Mouse (Mus musculus) ES-E14 (cell line): ENCODE measurements at regions not wholly inside any gene's neighbourhood (a gene's known extent, or its start where the extent isn't known, plus 50 kb on each side); places are given as distances from the start of the nearest gene placed in this dataset.
"Not testable (repeated sequence)": the region's sequence is repeated elsewhere in the genome, so short reads cannot be mapped to it uniquely, and the experiment has no call there.

Experiments used
- DNase-seq: peaks from one replicate; pipeline ENCODE4 v3.0.0-alpha.2; 2013; ENCODE audit warnings: low read depth, low spot score
- H3K27ac ChIP-seq: 2 replicates; pipeline ENCODE4 v1.5.1; 2012; ENCODE audit warnings: low read depth, mild to moderate bottlenecking, low read length, moderate library complexity, mixed read lengths; ENCODE audit not compliant: poor library complexity, insufficient read depth, severe bottlenecking
- H3K36me3 ChIP-seq: 2 replicates; pipeline ENCODE4 v1.6.1; 2012; ENCODE audit warnings: mild to moderate bottlenecking, low read length, moderate library complexity, mixed read lengths; ENCODE audit not compliant: control insufficient read depth, poor library complexity, insufficient read depth, severe bottlenecking
- H3K4me1 ChIP-seq, 2 experiments: fragments of 150-350 bp in 1 of 2; sonication (generic) in 1 of 2; 2 replicates each; pipeline ENCODE4 v1.6.1; 2012; ENCODE audit warnings: low read length in 2 of 2, mild to moderate bottlenecking in 1 of 2, mixed read lengths in 1 of 2; ENCODE audit not compliant: control insufficient read depth in 2 of 2, insufficient read depth in 2 of 2, poor library complexity in 1 of 2
- H3K4me3 ChIP-seq, 2 experiments: fragments of 150-350 bp in 1 of 2; sonication (generic) in 1 of 2; 2 replicates each; pipeline ENCODE4 v1.5.1; 2012; ENCODE audit warnings: low read length in 2 of 2, low read depth in 1 of 2, mild to moderate bottlenecking in 1 of 2, mixed read lengths in 1 of 2; ENCODE audit not compliant: insufficient read depth in 1 of 2, poor library complexity in 1 of 2, severe bottlenecking in 1 of 2
- H3K9ac ChIP-seq: 2 replicates; pipeline ENCODE4 v1.6.1; 2012; ENCODE audit warnings: low read depth, mild to moderate bottlenecking, low read length, mixed read lengths; ENCODE audit not compliant: poor library complexity, insufficient read depth, severe bottlenecking
- H3K9me3 ChIP-seq: fragments of 150-350 bp; sonication (generic); 2 replicates; pipeline ENCODE4 v1.6.1; 2012; ENCODE audit warnings: low read depth, mild to moderate bottlenecking, low read length; ENCODE audit not compliant: control insufficient read depth, insufficient read depth
- CHD2 ChIP-seq: IDR thresholded peaks from 2 replicates; pipeline ENCODE4 v1.6.1; 2014; ENCODE audit warnings: mild to moderate bottlenecking, low read depth, low read length, inconsistent platforms
- HCFC1 ChIP-seq: IDR thresholded peaks from 2 replicates; pipeline ENCODE4 v1.6.1; 2012; ENCODE audit warnings: low read length, inconsistent platforms, borderline replicate concordance; ENCODE audit not compliant: insufficient read depth
- MAFK ChIP-seq: IDR thresholded peaks from 2 replicates; pipeline ENCODE4 v1.6.1; 2014; ENCODE audit warnings: mild to moderate bottlenecking, low read depth, low read length, inconsistent platforms; ENCODE audit not compliant: insufficient read depth
- ZC3H11A ChIP-seq: IDR thresholded peaks from 2 replicates; pipeline ENCODE4 v1.6.1; 2012; ENCODE audit warnings: low read depth, mild to moderate bottlenecking, inconsistent platforms, low read length, borderline replicate concordance
- ZNF384 ChIP-seq: IDR thresholded peaks from 2 replicates; pipeline ENCODE4 v1.6.1; 2012; ENCODE audit warnings: low read depth, low read length, inconsistent platforms
- in situ Hi-C, 2 experiments: fragments of 600-800 bp; cut with MboI; formaldehyde crosslinking; loops; one replicate each; pipeline ENCODE4 v1.15.1; 2025; ENCODE audit warnings: low sequenced_read_pairs in 2 of 2, inconsistent platforms in 1 of 2; ENCODE audit not compliant: unreplicated experiment in 2 of 2

GRCm38 (mm10) chr8:42282011-42282410, 859.3 kb downstream of the Triml1 start:
- no peaks in the 10 kb centered on the region for H3K36me3 ChIP-seq
- no peak overlapping the region for H3K4me3 ChIP-seq
- H3K9ac ChIP-seq: no peak overlapping the region
- in situ Hi-C loops: no loop called here
- no peak for DNase-seq
- no peaks in the 10 kb centered on the region for H3K9me3 ChIP-seq
- TF ChIP-seq ZC3H11A: no peak
- no peak for TF ChIP-seq HCFC1
- no peak for TF ChIP-seq MAFK
- no peak for TF ChIP-seq ZNF384
- no peak for TF ChIP-seq CHD2
- H3K4me1 ChIP-seq: no peaks in the 10 kb centered on the region
- no peak overlapping the region for H3K27ac ChIP-seq

- H3K4me1 ChIP-seq: no peaks in the 10 kb centered on the region
- H3K9ac ChIP-seq: no peak overlapping the region
- no peak for DNase-seq
- no peak overlapping the region for H3K4me3 ChIP-seq
- no peak for TF ChIP-seq HCFC1
- TF ChIP-seq CHD2: no peak
- no peak for TF ChIP-seq ZNF384
- no peak for TF ChIP-seq MAFK
- no peak for TF ChIP-seq ZC3H11A
- in situ Hi-C loops: no loop called here
- H3K27ac ChIP-seq: no peak overlapping the region
- H3K9me3 ChIP-seq: no peaks in the 10 kb centered on the region
- H3K36me3 ChIP-seq: no peaks in the 10 kb centered on the region
Observed at GRCm38 (mm10) chr8:42253358-42253757, 836.5 kb upstream of the Frg1 start.

GRCm38 (mm10) chr8:42242321-42242720, 825.4 kb upstream of the Frg1 start:
- H3K4me3 ChIP-seq, H3K27ac ChIP-seq, H3K9ac ChIP-seq, H3K4me1 ChIP-seq, H3K36me3 ChIP-seq, in situ Hi-C loops, H3K9me3 ChIP-seq: not testable (repeated sequence)
- peak; percentile 7 for DNase-seq

GRCm38 (mm10) chr8:42219857-42220600, 803.2 kb upstream of the Frg1 start:
- in situ Hi-C loops: no loop called here
- no peaks in the 10 kb centered on the region for H3K4me1 ChIP-seq
- H3K4me3 ChIP-seq: no peak overlapping the region
- H3K9me3 ChIP-seq: no peaks in the 10 kb centered on the region
- no peak overlapping the region for H3K27ac ChIP-seq
- H3K9ac ChIP-seq: no peak overlapping the region
- no peak for DNase-seq
- H3K36me3 ChIP-seq: no peaks in the 10 kb centered on the region
- TF ChIP-seq ZNF384: no peak
- TF ChIP-seq HCFC1: no peak
- no peak for TF ChIP-seq ZC3H11A
- no peak for TF ChIP-seq CHD2
- no peak for TF ChIP-seq MAFK

GRCm38 (mm10) chr8:42210943-42211342, 794.1 kb upstream of the Frg1 start:
- H3K4me3 ChIP-seq: no peak overlapping the region
- no peak for TF ChIP-seq HCFC1
- in situ Hi-C loops: no loop called here
- H3K4me1 ChIP-seq: no peaks in the 10 kb centered on the region
- H3K9me3 ChIP-seq: no peaks in the 10 kb centered on the region
- DNase-seq: no peak
- H3K36me3 ChIP-seq: no peaks in the 10 kb centered on the region
- no peak overlapping the region for H3K27ac ChIP-seq
- H3K9ac ChIP-seq: no peak overlapping the region
